Mouse (Mus musculus): ENCODE results near the gene Gm17019. TPM values are rescaled to one million over a fixed set of nuclear protein-coding genes. Genes with fewer than 3 reads are reported as not detected.
A peak's percentile ranks its signal among the peaks of the same experiment; 100 is the strongest.
"Not testable (repeated sequence)": the region's sequence is repeated elsewhere in the genome, so short reads cannot be mapped to it uniquely, and the experiment has no call there.

Gm17019 gene
- total and polyA plus RNA-seq, 2 experiments from 2014 or later = not detected

DNA sequence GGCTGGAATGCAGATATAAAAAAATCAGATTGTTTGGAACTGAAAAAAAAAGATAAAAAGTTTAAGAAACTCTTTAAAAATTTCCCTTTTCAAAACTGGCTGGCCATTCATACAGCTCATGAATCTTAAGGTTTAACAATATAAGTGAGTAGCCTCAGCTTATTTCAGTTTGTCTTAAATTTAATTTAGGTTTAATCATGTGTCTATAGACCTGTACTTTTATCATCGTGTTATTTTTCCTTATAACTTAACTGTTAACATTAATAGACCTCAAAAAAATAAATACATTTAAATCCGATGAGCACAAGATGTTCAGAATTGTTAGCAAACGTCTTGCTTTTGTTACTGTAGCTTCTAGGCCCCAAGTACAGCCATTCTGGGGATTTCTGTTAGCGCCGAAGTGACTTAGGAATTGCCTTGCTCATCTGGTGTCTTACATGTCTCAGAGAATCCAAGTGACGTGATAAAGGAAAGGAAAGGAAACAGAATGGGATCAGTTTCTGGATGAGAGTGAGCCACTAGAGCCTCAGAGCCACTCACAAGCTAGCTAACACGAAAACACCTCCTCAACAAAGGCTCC, 36.0 kb downstream of the Gm17019 start:
- H3K27me3 ChIP-seq (ENCODE audit: insufficient read depth, low read length); H3K9me3 ChIP-seq (ENCODE audit: low read length); ATAC-seq; H3K27ac ChIP-seq (ENCODE audit: low read depth, low read length); H3K9ac ChIP-seq; H3K4me1 ChIP-seq (ENCODE audit: insufficient read depth); H3K36me3 ChIP-seq (ENCODE audit: insufficient read depth); DNase-seq; H3K4me2 ChIP-seq (ENCODE audit: low read depth); H3K4me3 ChIP-seq (ENCODE audit: low read depth, low read length): not testable (repeated sequence)
- WGBS = 73% methylated on average over 6 of the region's 7 CpGs

DNA sequence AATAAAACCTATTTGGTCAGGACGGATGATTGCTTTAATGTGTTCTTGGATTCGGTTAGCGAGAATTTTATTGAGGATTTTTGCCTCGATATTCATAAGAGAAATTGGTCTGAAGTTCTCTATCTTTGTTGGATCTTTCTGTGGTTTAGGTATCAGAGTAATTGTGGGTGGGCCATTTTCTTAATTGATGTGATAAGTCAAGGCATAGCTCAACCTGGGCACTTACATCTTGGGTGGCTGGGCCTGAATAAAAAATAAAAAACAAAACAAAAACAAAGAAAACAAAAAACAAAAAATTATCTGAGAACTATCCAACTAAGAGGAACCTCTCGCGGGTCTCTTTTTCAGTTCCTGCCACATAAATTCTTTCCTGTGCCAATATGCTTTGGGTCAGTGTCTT, 38.7 kb downstream of the Gm17019 start:
- WGBS = 89% methylated on average over 6 of the region's 6 CpGs
- 0 out of 2 replicates have a peak, but pooled peaks have one; percentile 38 for ATAC-seq
- not testable (repeated sequence) for H3K4me2 ChIP-seq (ENCODE audit: low read depth)

DNA sequence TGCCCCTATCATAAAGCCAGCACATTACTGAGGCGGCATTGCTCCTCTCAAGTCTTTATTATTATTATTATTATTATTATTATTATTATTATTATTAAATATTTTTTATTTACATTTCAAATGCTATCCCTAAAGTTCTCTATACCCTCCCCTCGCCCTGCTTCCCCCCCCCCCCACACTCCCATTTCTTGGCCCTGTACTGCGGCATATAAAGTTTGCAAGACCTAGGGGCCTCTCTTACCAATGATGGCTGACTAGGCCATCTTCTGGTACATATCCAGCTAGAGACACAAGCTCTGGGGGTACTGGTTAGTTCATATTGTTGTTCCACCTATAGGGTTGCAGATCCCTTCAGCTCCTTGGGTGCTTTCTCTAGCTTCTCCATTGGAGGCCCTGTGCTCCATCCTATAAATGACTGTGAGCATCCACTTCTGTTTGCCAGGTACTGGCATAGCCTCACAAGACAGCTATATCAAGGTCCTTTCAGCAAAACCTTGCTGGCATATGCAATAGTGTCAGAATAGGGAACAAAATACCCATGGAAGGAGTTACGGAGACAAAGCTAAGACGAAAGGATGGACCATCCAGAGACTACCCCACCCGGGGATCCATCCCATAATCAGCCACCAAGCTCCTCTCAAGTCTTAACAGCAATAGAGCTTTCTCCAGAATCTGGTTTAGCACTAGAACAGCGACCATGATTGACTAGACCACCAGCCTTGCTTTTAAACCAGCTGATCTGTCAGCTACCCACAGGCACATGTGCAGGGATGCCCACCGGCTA, 42.2 kb downstream of the Gm17019 start:
- H3K27me3 ChIP-seq (ENCODE audit: insufficient read depth, low read length); H3K4me2 ChIP-seq (ENCODE audit: low read depth); H3K36me3 ChIP-seq (ENCODE audit: insufficient read depth); H3K9me3 ChIP-seq (ENCODE audit: low read length); H3K9ac ChIP-seq; DNase-seq; ATAC-seq; H3K4me3 ChIP-seq (ENCODE audit: low read depth, low read length); H3K27ac ChIP-seq (ENCODE audit: low read depth, low read length); H3K4me1 ChIP-seq (ENCODE audit: insufficient read depth): not testable (repeated sequence)
- 80% methylated on average over 7 of the region's 8 CpGs for WGBS

More for the DNA sequence above, 38.7 kb downstream of the Gm17019 start:
- H3K4me3 ChIP-seq (ENCODE audit: low read depth, low read length); H3K36me3 ChIP-seq (ENCODE audit: insufficient read depth); H3K27me3 ChIP-seq (ENCODE audit: insufficient read depth, low read length); H3K9me3 ChIP-seq (ENCODE audit: low read length); H3K4me1 ChIP-seq (ENCODE audit: insufficient read depth); DNase-seq; H3K9ac ChIP-seq; H3K27ac ChIP-seq (ENCODE audit: low read depth, low read length): not testable (repeated sequence)

DNA sequence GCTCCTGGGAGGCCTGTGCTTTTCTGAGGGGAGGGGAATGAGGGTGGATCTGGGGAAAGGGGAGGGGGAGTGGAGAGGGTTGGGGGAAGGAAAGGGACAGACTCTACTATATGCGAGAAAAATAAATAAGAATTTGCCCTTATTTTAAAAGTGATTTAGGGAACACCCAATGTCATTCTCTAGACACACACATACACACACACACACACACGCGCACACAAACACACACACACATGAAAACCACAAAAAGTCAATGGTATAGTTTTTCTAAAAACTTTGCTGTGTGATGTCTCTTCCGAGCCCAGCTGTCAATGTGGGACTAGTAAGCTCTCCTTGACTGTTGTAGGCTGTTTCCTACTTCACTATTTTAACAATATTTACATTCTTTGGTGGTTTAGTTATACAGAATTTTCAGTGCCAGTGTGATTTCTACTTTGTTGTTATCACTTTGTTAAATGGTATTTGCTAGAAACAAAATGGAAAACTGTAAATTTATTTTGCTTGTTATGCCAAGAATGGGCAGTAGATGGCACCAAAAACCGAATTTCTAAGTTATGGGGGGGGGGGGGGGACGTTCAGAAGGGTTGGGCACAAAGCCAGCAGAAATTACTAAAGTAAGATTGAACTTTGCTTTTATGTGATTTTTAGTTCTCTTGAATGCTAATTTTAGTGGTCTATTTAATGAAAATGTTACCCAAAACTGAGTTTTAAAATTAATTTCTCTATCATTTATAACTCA, 46.0 kb downstream of the Gm17019 start:
- DNase-seq; H3K4me3 ChIP-seq (ENCODE audit: low read depth, low read length); H3K4me1 ChIP-seq (ENCODE audit: insufficient read depth); H3K27ac ChIP-seq (ENCODE audit: low read depth, low read length); ATAC-seq; H3K36me3 ChIP-seq (ENCODE audit: insufficient read depth); H3K9me3 ChIP-seq (ENCODE audit: low read length); H3K4me2 ChIP-seq (ENCODE audit: low read depth); H3K27me3 ChIP-seq (ENCODE audit: insufficient read depth, low read length); H3K9ac ChIP-seq: not testable (repeated sequence)
- 40% methylated on average over 5 of the region's 6 CpGs for WGBS

Other genes with a start within 250 kb of the Gm17019 start
- gene Gm9758, start 118.1 kb downstream of the Gm17019 start, total RNA-seq (2014; rRNA removed) = not detected in 2 replicates
- gene Gm9758, start 118.1 kb downstream of the Gm17019 start, polyA plus RNA-seq (2015; fragmentation: Nextera tagmentation; extraction: Ambion mirVana) = not detected in 2 replicates
- gene Speer4e, start 94.6 kb downstream of the Gm17019 start, total RNA-seq (2014; rRNA removed) = not detected in 2 replicates
- not detected in 2 replicates for gene Speer4e, start 94.6 kb downstream of the Gm17019 start, polyA plus RNA-seq (2015; fragmentation: Nextera tagmentation; extraction: Ambion mirVana)
- not detected in 2 replicates for gene Gm10354, start 54.1 kb downstream of the Gm17019 start, total RNA-seq (2014; rRNA removed)
- gene Gm10354, start 54.1 kb downstream of the Gm17019 start, polyA plus RNA-seq (2015; fragmentation: Nextera tagmentation; extraction: Ambion mirVana) = not detected in 2 replicates

All from forebrain, postnatal 0 days (tissue).